ENCODE assay signal across 9 mouse cellular contexts in the genomic region with DNA sequence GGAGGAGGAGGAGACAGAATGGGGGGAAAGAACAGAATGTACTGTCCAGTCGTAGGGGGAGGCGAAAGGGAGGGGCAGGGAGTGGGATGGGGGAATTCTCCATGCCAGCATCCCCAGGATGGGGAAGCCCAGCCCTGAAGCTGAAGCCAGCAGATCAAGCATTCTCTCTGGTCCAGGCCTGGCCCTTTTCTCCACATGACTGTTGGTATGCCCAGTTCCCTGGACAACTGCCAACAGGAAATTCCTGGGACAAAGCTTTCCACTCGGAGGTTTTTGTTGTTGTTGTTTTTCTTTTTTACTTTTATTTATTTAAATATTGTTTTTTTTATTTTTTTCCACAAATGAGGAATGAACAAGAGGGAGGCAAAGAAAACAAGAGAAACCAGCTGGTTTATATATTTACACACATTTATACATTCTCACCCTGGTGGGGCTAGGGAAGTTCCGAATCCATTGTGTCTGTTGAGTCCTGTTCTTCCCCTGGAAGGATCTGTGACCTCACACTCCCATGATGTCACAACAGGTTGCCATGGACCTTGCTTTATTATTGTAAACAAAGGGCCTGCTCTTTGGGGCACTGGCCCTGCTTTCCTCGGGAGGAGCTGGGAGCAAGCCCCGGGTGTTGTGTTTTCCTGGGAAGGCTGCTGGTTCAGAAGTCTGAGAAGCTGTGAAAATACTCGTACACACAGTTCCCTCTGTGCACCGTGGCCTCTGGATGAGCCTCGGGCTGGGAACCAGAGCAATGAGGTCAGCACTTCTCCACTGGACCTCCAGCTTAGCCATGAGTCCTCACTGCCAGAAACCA.
DNase-seq lines count a peak whose midpoint lies in the region; ATAC-seq and TF ChIP-seq lines count a peak whose summit lies in the region.
"Had no signal": no experiment of that assay in that cellular context is flagged by ENCODE, and none has a peak within 500 bp of the region (broad histone marks: within the 10 kb centered on the region; RNA-seq: fewer than 3 reads in every experiment).

No protein-coding gene starts in this region.

- no peak for TF ChIP-seq POLR2A in kidney, adult 2 months (IDR thresholded peaks at IDR 0.05; ENCODE audit: low read depth, low read length)

- no peaks in the 10 kb centered on the region for H3K36me3 ChIP-seq in midbrain, embryonic 11.5 days (ENCODE audit: control insufficient read depth, insufficient read depth, low read length)
- H3K36me3 ChIP-seq in midbrain, embryonic 13.5 days: no peaks in the 10 kb centered on the region
- no peaks in the 10 kb centered on the region for H3K36me3 ChIP-seq in kidney, adult 2 months (ENCODE audit: control insufficient read depth, insufficient read depth, low read length)

- no peaks in the 10 kb centered on the region for H3K9me3 ChIP-seq in midbrain, embryonic 11.5 days (ENCODE audit: control insufficient read depth, low read length)
- no peaks in the 10 kb centered on the region for H3K9me3 ChIP-seq in midbrain, embryonic 13.5 days

- H3K4me3 ChIP-seq in midbrain, embryonic 11.5 days (ENCODE audit: low read depth, low read length): no peak overlapping the region
- no peak overlapping the region for H3K4me3 ChIP-seq in midbrain, embryonic 13.5 days (replicated peaks)
- H3K4me3 ChIP-seq in kidney, adult 2 months (ENCODE audit: insufficient read depth, low read depth, low read length): no peak overlapping the region

- no peak for TF ChIP-seq CTCF in kidney, adult 2 months (conservative IDR thresholded peaks at IDR 0.05; ENCODE audit: insufficient read depth, insufficient read length, low read depth, low read length)

- 63% methylated on average over 9 of the region's 9 CpGs for WGBS in midbrain, embryonic 11.5 days
- 51% methylated on average over 9 of the region's 9 CpGs for WGBS in midbrain, embryonic 13.5 days
- WGBS in kidney, adult 2 months: 20% methylated on average over 9 of the region's 9 CpGs

- no peak overlapping the region for H3K27ac ChIP-seq in midbrain, embryonic 11.5 days (ENCODE audit: low read depth, low read length)
- no peak overlapping the region for H3K27ac ChIP-seq in midbrain, embryonic 13.5 days
- peak overlapping the region; percentile 77 for H3K27ac ChIP-seq in kidney, adult 2 months (ENCODE audit: insufficient read depth, low read depth, low read length)
- H3K27ac ChIP-seq: liver, embryonic 14.5 days had no signal

- no peak overlapping the region for H3K4me2 ChIP-seq in midbrain, embryonic 11.5 days
- H3K4me2 ChIP-seq in midbrain, embryonic 13.5 days (replicated peaks): no peak overlapping the region

- peak; percentile 89 for DNase-seq in midbrain, embryonic 11.5 days (ENCODE audit: low spot score, missing footprints)
- DNase-seq in cerebellum, postnatal 14 days: peak; percentile 81 to 87
- DNase-seq in heart, adult 18-20 months: peak; percentile 86 to 91
- DNase-seq in kidney, adult 2 months: peak; percentile 90
- peak; percentile 90 for DNase-seq in lung, postnatal 25 days (ENCODE audit: low spot score)

- no peak for ATAC-seq in midbrain, embryonic 11.5 days (ENCODE audit: low FRiP score)
- ATAC-seq in midbrain, embryonic 13.5 days: no peak
- ATAC-seq in megakaryocyte-erythroid progenitor cell, adult 5-6 weeks (replicated peaks; ENCODE audit: low FRiP score, low TSS enrichment, poor library complexity, severe bottlenecking): no peak
- no peak for ATAC-seq in activated CD4-positive, CD25-positive, alpha-beta regulatory T cell, adult 4 months

- no peaks in the 10 kb centered on the region for H3K27me3 ChIP-seq in midbrain, embryonic 11.5 days (ENCODE audit: control insufficient read depth, insufficient read depth, low read length)
- H3K27me3 ChIP-seq in midbrain, embryonic 13.5 days: no peaks in the 10 kb centered on the region
- H3K27me3 ChIP-seq in kidney, adult 2 months (replicated peaks; ENCODE audit: control insufficient read depth, insufficient read depth, low read length): no peaks in the 10 kb centered on the region

- no peak overlapping the region for H3K9ac ChIP-seq in midbrain, embryonic 11.5 days (ENCODE audit: low read length)
- H3K9ac ChIP-seq in midbrain, embryonic 13.5 days (replicated peaks): no peak overlapping the region
- H3K9ac ChIP-seq: liver, embryonic 14.5 days had no signal

- H3K4me1 ChIP-seq in midbrain, embryonic 11.5 days (ENCODE audit: control insufficient read depth, insufficient read depth, low read length): peaks cover 9% of the 10 kb centered on the region
- H3K4me1 ChIP-seq in midbrain, embryonic 13.5 days (replicated peaks): peaks cover 16% of the 10 kb centered on the region
- no peaks in the 10 kb centered on the region for H3K4me1 ChIP-seq in kidney, adult 2 months (ENCODE audit: control insufficient read depth, insufficient read depth, low read length)
